7 mouse cellular contexts compared by ENCODE assay signal in the genomic region with DNA sequence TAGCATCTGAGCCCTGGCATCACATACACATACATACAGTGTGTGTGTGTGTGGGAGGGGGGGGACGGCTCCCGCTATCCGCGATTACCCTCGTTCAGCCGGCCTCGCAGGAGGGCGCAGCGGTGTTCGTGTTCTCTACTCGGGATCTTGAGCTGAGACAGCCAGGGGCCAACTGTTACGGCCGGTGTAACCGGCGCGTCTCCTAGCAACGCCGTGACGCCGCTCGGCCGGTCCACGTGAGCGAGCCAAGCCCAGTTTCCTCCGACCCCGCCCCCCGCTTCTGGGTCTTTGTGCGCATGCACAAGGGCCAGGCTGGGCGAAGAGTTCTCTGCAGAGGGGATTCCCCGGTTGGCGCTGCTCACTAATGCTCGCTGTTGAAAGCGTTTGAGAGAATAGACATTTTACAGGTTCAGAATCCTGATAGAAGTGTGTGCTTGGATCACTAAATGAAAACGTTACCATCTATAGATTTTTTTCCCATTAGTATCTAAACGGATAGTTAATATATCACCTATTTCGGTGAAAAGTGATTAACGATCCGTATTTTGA. TPM values are rescaled to one million over a fixed set of nuclear protein-coding genes. Genes with fewer than 3 reads are reported as not detected.
DNase-seq lines count a peak whose midpoint lies in the region; ATAC-seq lines count a peak whose summit lies in the region.

No protein-coding gene starts in this region.

- H3K27me3 ChIP-seq in intestine, embryonic 16.5 days (replicated peaks; ENCODE audit: control insufficient read depth, insufficient read depth, low read length) = no peaks in the 10 kb centered on the region; the same call in 1 of the 2 replicates
- peaks cover 6% of the 10 kb centered on the region; the same call in 1 of the 2 replicates for H3K27me3 ChIP-seq in midbrain, embryonic 11.5 days (ENCODE audit: control insufficient read depth, insufficient read depth, low read length)

- H3K4me1 ChIP-seq in intestine, embryonic 16.5 days (ENCODE audit: control insufficient read depth, insufficient read depth, low read length) = 0 out of 2 replicates have a peak, but pooled peaks cover 3% of the 10 kb centered on the region
- H3K4me1 ChIP-seq in midbrain, embryonic 11.5 days (ENCODE audit: control insufficient read depth, insufficient read depth, low read length) = peaks cover 7% of the 10 kb centered on the region; the same call in 1 of the 2 replicates

- peak overlapping the region; percentile 76 for H3K4me2 ChIP-seq in intestine, embryonic 16.5 days (ENCODE audit: low read depth, low read length)
- H3K4me2 ChIP-seq in midbrain, embryonic 11.5 days = peak overlapping the region; percentile 48

- H3K9me3 ChIP-seq in intestine, embryonic 16.5 days (ENCODE audit: control insufficient read depth, low read length) = no peaks in the 10 kb centered on the region
- no peaks in the 10 kb centered on the region for H3K9me3 ChIP-seq in midbrain, embryonic 11.5 days (ENCODE audit: control insufficient read depth, low read length)

- 0 out of 2 replicates have a peak overlapping the region, but pooled peaks have one; percentile 43 for H3K9ac ChIP-seq in intestine, embryonic 16.5 days (ENCODE audit: low read depth, low read length)
- peak overlapping the region; percentile 29; the same call in 1 of the 2 replicates for H3K9ac ChIP-seq in midbrain, embryonic 11.5 days (ENCODE audit: low read length)

- ATAC-seq in intestine, embryonic 16.5 days = peak; percentile 96
- peak; percentile 95 for ATAC-seq in midbrain, embryonic 11.5 days (ENCODE audit: low FRiP score)

- under 1% methylated on average over 38 of the region's 38 CpGs for WGBS in intestine, embryonic 16.5 days
- 3% methylated on average over 38 of the region's 38 CpGs for WGBS in midbrain, embryonic 11.5 days

- no peak overlapping the region for H3K27ac ChIP-seq in intestine, embryonic 16.5 days (ENCODE audit: low read length)
- H3K27ac ChIP-seq in midbrain, embryonic 11.5 days (ENCODE audit: low read depth, low read length) = no peak overlapping the region

- peak; percentile 96 to 97 for DNase-seq in adrenal gland, adult 18-20 months (ENCODE audit: low spot score in 2 of 2)
- DNase-seq in embryo, embryonic 11 days = peak; percentile 98
- DNase-seq in gastrocnemius, postnatal 36 days = peak; percentile 89 to 92
- peak; percentile 93 to 94 for DNase-seq in left cerebral cortex, postnatal 36 days (ENCODE audit: low spot score in 2 of 2)
- DNase-seq in midbrain, embryonic 11.5 days (ENCODE audit: low spot score, missing footprints) = peak; percentile 99
- DNase-seq in skeletal muscle tissue, adult 2 months (ENCODE audit: low read depth, low spot score) = peak; percentile 94

- H3K36me3 ChIP-seq in intestine, embryonic 16.5 days (ENCODE audit: control insufficient read depth, insufficient read depth, low read length) = no peaks in the 10 kb centered on the region
- H3K36me3 ChIP-seq in midbrain, embryonic 11.5 days (ENCODE audit: control insufficient read depth, insufficient read depth, low read length) = no peaks in the 10 kb centered on the region

- intact Hi-C loops in gastrocnemius, postnatal 36 days (cut with DNase I) = loop anchor here (5.0 to 10.0 kb wide), 2 partner anchors 82 to 304 kb away; partner anchors contain the start of genes Acbd7 and Fam171a1
- intact Hi-C loops in left cerebral cortex, postnatal 36 days (cut with DNase I) = loop anchor here (5.0 kb wide), 2 partner anchors 72 to 93 kb away; partner anchors contain the start of genes Cdnf, Gm45902 and Hspa14

- peak overlapping the region; percentile 53 for H3K4me3 ChIP-seq in intestine, embryonic 16.5 days (ENCODE audit: low read length)
- peak overlapping the region; percentile 31 for H3K4me3 ChIP-seq in midbrain, embryonic 11.5 days (ENCODE audit: low read depth, low read length)

RNA-seq across cellular contexts. Expression of gene Meig1, which starts 3.5 kb away (rescaled TPM):
- not detected for total RNA-seq in adrenal gland, adult 18-20 months (2021)
- not detected for total RNA-seq in gastrocnemius, postnatal 36 days (2021)
- 0.60 TPM in 1 of 2 replicates, not detected in the other for polyA plus RNA-seq in intestine, embryonic 16.5 days (2015; fragmentation: Nextera tagmentation; extraction: Ambion mirVana)
- total RNA-seq in left cerebral cortex, postnatal 36 days (2021) = 1 to 10 TPM; 2.1 to 2.3 TPM
- 0.61 TPM in 1 of 2 replicates, not detected in the other for polyA plus RNA-seq in midbrain, embryonic 11.5 days (2014; fragmentation: Nextera tagmentation; extraction: Ambion mirVana)

RNA-seq across cellular contexts. Expression of gene Dclre1c, which starts 5.0 kb away (rescaled TPM):
- total RNA-seq in adrenal gland, adult 18-20 months (2021) = 1 to 10 TPM; 7.6 to 7.8 TPM
- 1 to 10 TPM; 1.8 to 2.7 TPM for total RNA-seq in gastrocnemius, postnatal 36 days (2021)
- 5.9 and 8.1 TPM in 2 replicates for polyA plus RNA-seq in intestine, embryonic 16.5 days (2015; fragmentation: Nextera tagmentation; extraction: Ambion mirVana)
- total RNA-seq in left cerebral cortex, postnatal 36 days (2021) = 10 to 100 TPM in 1 of 2 experiments, 1 to 10 TPM in 1; 8.8 to 15.5 TPM
- polyA plus RNA-seq in midbrain, embryonic 11.5 days (2014; fragmentation: Nextera tagmentation; extraction: Ambion mirVana) = 8.1 TPM in 2 replicates

RNA-seq across cellular contexts. Expression of gene Olah, which starts 21.9 kb away (rescaled TPM):
- under 1 TPM in 1 of 2 experiments, not detected in 1; 0.16 TPM for total RNA-seq in adrenal gland, adult 18-20 months (2021)
- total RNA-seq in gastrocnemius, postnatal 36 days (2021) = not detected
- polyA plus RNA-seq in intestine, embryonic 16.5 days (2015; fragmentation: Nextera tagmentation; extraction: Ambion mirVana) = not detected in 2 replicates
- total RNA-seq in left cerebral cortex, postnatal 36 days (2021) = not detected
- not detected in 2 replicates for polyA plus RNA-seq in midbrain, embryonic 11.5 days (2014; fragmentation: Nextera tagmentation; extraction: Ambion mirVana)

RNA-seq across cellular contexts. Expression of gene Suv39h2, which starts 55.9 kb away (rescaled TPM):
- 1 to 10 TPM; 1.5 to 2.0 TPM for total RNA-seq in adrenal gland, adult 18-20 months (2021)
- under 1 TPM; 0.74 to 0.89 TPM for total RNA-seq in gastrocnemius, postnatal 36 days (2021)
- polyA plus RNA-seq in intestine, embryonic 16.5 days (2015; fragmentation: Nextera tagmentation; extraction: Ambion mirVana) = 6.8 and 8.3 TPM in 2 replicates
- total RNA-seq in left cerebral cortex, postnatal 36 days (2021) = 1 to 10 TPM; 3.2 to 4.4 TPM
- polyA plus RNA-seq in midbrain, embryonic 11.5 days (2014; fragmentation: Nextera tagmentation; extraction: Ambion mirVana) = 47.4 and 52.2 TPM in 2 replicates
